Mouse (Mus musculus) liver, embryonic 16.5 days (tissue): ENCODE data around the gene Synpo2. TPM values are rescaled to one million over a fixed set of nuclear protein-coding genes. Genes with fewer than 3 reads are reported as not detected.

Experiments used
- ATAC-seq: fragments of 200-750 bp; cut with Nextera tagmentation; 2 replicates; pipeline ENCODE4 v1.8.0; 2017; ENCODE audit warnings: low read depth, mild to moderate bottlenecking, moderate number of reproducible peaks, moderate library complexity
- H3K27ac ChIP-seq: fragments of 300-500 bp; sonication (generic); 2 replicates; pipeline ENCODE4 v1.5.1; 2014; ENCODE audit warnings: mild to moderate bottlenecking, low read length
- H3K27me3 ChIP-seq: fragments of 300-500 bp; sonication (generic); 2 replicates; pipeline ENCODE4 v1.6.1; 2014; ENCODE audit warnings: low read depth, low read length, mixed read lengths; ENCODE audit not compliant: control insufficient read depth, insufficient read depth
- H3K36me3 ChIP-seq: fragments of 300-500 bp; sonication (generic); 2 replicates; pipeline ENCODE4 v1.6.1; 2014; ENCODE audit warnings: mild to moderate bottlenecking; ENCODE audit not compliant: control insufficient read depth, insufficient read depth
- H3K4me1 ChIP-seq: fragments of 300-500 bp; sonication (generic); 2 replicates; pipeline ENCODE4 v1.6.1; 2014; ENCODE audit warnings: low read depth, low read length, mixed read lengths; ENCODE audit not compliant: control insufficient read depth
- H3K4me2 ChIP-seq: fragments of 300-500 bp; sonication (generic); 2 replicates; pipeline ENCODE4 v1.6.1; 2014; ENCODE audit warnings: low read depth, low read length, mixed read lengths
- H3K4me3 ChIP-seq: fragments of 300-500 bp; sonication (generic); 2 replicates; pipeline ENCODE4 v1.5.1; 2014; ENCODE audit warnings: low read depth, mild to moderate bottlenecking, low read length
- H3K9ac ChIP-seq: fragments of 300-500 bp; sonication (generic); 2 replicates; pipeline ENCODE4 v1.6.1; 2014; ENCODE audit warnings: low read depth, low read length
- H3K9me3 ChIP-seq: fragments of 300-500 bp; sonication (generic); replicated peaks from 2 replicates; pipeline ENCODE4 v1.6.1; 2016; ENCODE audit warnings: low read length; ENCODE audit not compliant: control insufficient read depth
- WGBS: fragments of 180-500 bp; shearing (Covaris S2); extraction: QIAGEN DNeasy Blood & Tissue Kit; methylation state at CpG from one replicate; pipeline ENCODE4 v1.1.7; 2014; ENCODE audit not compliant: insufficient replicate concordance; 5-methylcytosine and 5-hydroxymethylcytosine counted together
- polyA plus RNA-seq: library from polyadenylated mRNA; unstranded; fragments of >200 nt; fragmentation: Nextera tagmentation; extraction: Ambion mirVana; gene quantifications from 2 replicates; pipeline ENCODE4 v1.2.1, GENCODE M21; 2015

Gene Synpo2
- polyA plus RNA-seq, result 0.14 and 0.48 TPM in 2 replicates

DNA sequence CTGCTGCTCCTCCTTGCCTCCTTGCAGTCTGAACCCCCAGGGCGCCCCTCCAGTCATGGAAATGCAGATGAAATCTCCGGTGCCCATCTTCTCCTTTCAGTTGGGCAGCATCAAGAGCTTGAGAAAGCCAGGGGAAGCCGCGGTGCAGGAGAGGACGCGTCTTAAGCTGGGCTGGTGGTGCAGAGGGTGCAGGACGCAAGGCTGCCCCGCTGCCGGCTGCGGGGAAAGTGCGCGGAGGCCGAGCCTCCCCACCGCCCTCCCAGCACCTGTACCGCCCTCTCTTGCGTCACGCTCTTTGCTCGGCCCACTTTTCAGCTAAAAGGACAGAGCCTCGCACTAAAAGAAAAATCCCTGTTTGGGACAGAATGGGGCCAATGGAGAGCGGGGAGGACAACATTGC is at the start of gene Synpo2:
TSS of gene Synpo2 (minus strand) at position 229 of the 400 bp plus-strand sequence.
- H3K9me3 ChIP-seq, result no peaks in the 10 kb centered on the region
- no peak within 1 kb of the TSS for H3K27ac ChIP-seq
- no peak within 1 kb of the TSS for H3K9ac ChIP-seq
- H3K4me3 ChIP-seq, result peak within 1 kb of the TSS; percentile 39
- H3K27me3 ChIP-seq, result peaks cover 5% of the 10 kb centered on the region
- H3K36me3 ChIP-seq, result no peaks in the 10 kb centered on the region
- no peaks in the 10 kb centered on the region; the same call in 1 of the 2 replicates for H3K4me1 ChIP-seq
- peak; percentile 32; the same call in 1 of the 2 replicates for ATAC-seq
- 1% methylated on average over 20 of the region's 20 CpGs for WGBS
- peak within 1 kb of the TSS; percentile 49 for H3K4me2 ChIP-seq

GRCm38 (mm10) chr3:123285649-123286048 is 49.7 kb upstream of the Synpo2 start:
- no peak for ATAC-seq
- H3K36me3 ChIP-seq, result no peaks in the 10 kb centered on the region
- H3K27ac ChIP-seq, result no peak overlapping the region

GRCm38 (mm10) chr3:123284284-123284683 is 48.3 kb upstream of the Synpo2 start:
- H3K4me2 ChIP-seq, result no peak overlapping the region
- 77% methylated on average over 5 of the region's 5 CpGs for WGBS
- no peak overlapping the region for H3K4me3 ChIP-seq
- H3K9me3 ChIP-seq, result no peaks in the 10 kb centered on the region
- H3K4me1 ChIP-seq, result no peaks in the 10 kb centered on the region
- no peak overlapping the region for H3K27ac ChIP-seq
- H3K27me3 ChIP-seq, result no peaks in the 10 kb centered on the region
- H3K36me3 ChIP-seq, result no peaks in the 10 kb centered on the region; the same call in 1 of the 2 replicates
- no peak overlapping the region for H3K9ac ChIP-seq
- no peak for ATAC-seq

More at GRCm38 (mm10) chr3:123285649-123286048, 49.7 kb upstream of the Synpo2 start:
- H3K27me3 ChIP-seq, result no peaks in the 10 kb centered on the region
- H3K4me1 ChIP-seq, result no peaks in the 10 kb centered on the region
- no peaks in the 10 kb centered on the region for H3K9me3 ChIP-seq
- H3K9ac ChIP-seq, result no peak overlapping the region
- H3K4me2 ChIP-seq, result no peak overlapping the region
- no peak overlapping the region for H3K4me3 ChIP-seq

DNA sequence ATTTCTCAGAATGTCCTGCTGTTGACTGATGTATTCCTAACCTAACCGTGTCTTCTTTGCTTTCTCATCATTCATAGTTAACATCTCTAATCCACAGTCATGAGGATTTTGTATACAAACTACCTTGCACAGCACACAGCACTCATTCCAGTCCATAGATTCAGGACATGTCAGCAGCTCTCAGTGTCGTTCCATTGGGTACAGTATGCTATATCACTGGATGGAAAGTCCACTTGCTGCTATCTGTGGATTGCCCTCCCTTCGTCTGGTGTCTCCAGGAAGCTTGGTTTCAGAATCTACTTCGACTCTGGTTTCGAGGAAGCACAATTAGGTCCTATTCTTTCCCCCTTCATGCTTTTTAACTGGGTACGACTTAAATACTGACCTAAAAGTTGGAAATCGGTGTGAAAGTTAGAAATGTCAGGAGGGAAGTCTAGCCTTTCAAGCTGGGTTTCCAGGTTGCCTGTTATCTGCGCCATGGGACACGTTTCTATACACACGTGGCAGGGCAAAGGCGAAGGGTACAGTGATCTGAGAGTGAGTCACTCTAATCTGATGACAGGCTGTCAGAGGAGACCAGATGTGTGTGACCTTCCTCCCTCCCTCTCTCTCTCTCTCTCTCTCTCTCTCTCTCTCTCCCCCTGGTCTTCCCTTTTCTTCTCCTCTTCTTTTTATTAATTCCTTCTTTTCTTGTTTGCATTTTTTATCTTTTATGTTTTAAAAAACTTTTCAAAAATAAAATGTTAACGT is 47.1 kb upstream of the Synpo2 start:
- no peaks in the 10 kb centered on the region for H3K4me1 ChIP-seq
- H3K27ac ChIP-seq, result no peak overlapping the region
- H3K9me3 ChIP-seq, result no peaks in the 10 kb centered on the region
- WGBS, result 52% methylated on average over 12 of the region's 12 CpGs
- no peak for ATAC-seq
- H3K9ac ChIP-seq, result no peak overlapping the region
- no peak overlapping the region for H3K4me3 ChIP-seq
- H3K36me3 ChIP-seq, result no peaks in the 10 kb centered on the region; the same call in 1 of the 2 replicates
- no peak overlapping the region for H3K4me2 ChIP-seq
- no peaks in the 10 kb centered on the region for H3K27me3 ChIP-seq

GRCm38 (mm10) chr3:123267741-123268201 is 31.8 kb upstream of the Synpo2 start:
- H3K27ac ChIP-seq, result peak overlapping the region; percentile 69
- ATAC-seq, result peak; percentile 58
- 1% methylated on average over 25 of the region's 25 CpGs for WGBS
- H3K4me3 ChIP-seq, result peak overlapping the region; percentile 63
- no peaks in the 10 kb centered on the region for H3K4me1 ChIP-seq
- no peaks in the 10 kb centered on the region for H3K36me3 ChIP-seq
- H3K9me3 ChIP-seq, result no peaks in the 10 kb centered on the region
- peak overlapping the region; percentile 63 for H3K9ac ChIP-seq
- H3K4me2 ChIP-seq, result peak overlapping the region; percentile 59
- H3K27me3 ChIP-seq, result peaks cover 7% of the 10 kb centered on the region

DNA sequence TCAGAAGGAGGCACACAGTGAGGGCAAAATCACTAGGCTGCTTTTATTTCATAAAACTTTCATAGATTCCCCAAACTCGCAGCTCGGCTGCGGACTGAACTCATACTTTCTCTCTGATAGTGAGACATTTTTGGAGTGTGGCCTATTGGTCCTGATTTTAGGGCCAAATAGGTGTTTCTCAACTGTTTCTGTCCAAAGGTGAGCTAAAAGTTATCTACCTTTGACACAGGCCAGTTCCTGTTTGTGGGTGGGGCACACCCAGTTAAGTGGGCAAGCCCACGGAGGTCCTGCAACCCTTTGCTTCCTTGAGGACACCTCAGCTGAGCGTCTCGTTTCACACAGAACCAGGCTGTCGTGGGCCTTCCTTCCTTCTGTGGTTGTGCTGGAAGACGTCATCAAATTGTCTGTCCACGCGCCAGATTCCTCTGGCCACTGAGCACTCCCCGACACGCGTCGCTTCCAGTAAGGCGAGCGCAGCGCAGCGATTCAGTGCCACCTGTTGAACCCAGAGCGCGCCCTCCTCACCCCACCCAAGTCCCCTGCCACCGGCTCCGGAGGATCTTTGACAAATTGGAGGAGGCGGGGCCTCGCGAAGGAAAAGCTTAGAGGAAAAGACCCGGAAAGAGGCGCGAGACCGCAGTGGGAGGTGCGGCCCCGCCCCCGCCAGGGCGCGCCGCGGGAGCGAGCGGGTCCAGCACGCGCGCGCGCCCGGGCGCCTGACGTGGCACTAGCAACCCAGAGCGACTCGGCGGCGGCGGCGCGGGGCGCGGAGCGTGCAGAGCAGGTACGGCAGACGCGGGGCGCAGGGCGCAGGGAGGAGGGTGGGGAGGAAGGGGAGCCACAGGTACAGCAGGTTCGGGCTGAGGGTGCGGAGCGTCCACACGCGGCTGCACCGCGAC is 31.1 kb upstream of the Synpo2 start, which contains the start of gene Sec24d:
TSS of gene Sec24d (plus strand) at position 703 of the 899 bp plus-strand sequence.
- Histone ChIP-seq H3K36me3 (no peaks in the 10 kb centered on the region), H3K4me3 (peak within 1 kb of the TSS; percentile 63), H3K9ac (peak within 1 kb of the TSS; percentile 63), H3K27me3 (peaks cover 7% of the 10 kb centered on the region), H3K4me2 (peak within 1 kb of the TSS; percentile 59), H3K4me1 (no peaks in the 10 kb centered on the region), H3K27ac (peak within 1 kb of the TSS; percentile 69), H3K9me3 (no peaks in the 10 kb centered on the region)
- peak; percentile 88 for ATAC-seq
- WGBS, result 2% methylated on average over 67 of the region's 68 CpGs

DNA sequence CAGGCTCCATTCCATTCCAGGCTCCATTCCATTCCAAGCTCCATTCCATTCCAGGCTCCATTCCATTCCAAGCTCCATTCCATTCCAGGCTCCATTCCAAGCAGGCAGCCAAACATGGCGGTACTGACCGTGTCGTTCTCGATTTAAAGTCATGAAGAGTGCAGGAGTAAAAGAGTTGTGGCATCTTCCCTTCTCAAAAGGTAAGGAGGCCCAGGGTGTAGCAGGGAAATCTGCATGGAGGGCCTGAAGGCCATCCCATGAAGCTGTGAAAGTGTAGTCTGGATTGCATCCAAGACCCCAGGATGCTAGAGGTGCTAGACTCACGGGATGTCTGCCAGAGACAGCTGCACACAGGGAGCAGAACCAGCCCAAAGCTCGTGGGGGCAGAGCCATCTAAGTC is 28.8 kb upstream of the Synpo2 start:
- H3K4me1 ChIP-seq, result no peaks in the 10 kb centered on the region
- H3K36me3 ChIP-seq, result no peaks in the 10 kb centered on the region
- peaks cover 7% of the 10 kb centered on the region for H3K27me3 ChIP-seq
- no peak overlapping the region for H3K27ac ChIP-seq
- WGBS, result 45% methylated on average over 6 of the region's 6 CpGs
- no peaks in the 10 kb centered on the region for H3K9me3 ChIP-seq
- no peak for ATAC-seq
- no peak overlapping the region for H3K4me3 ChIP-seq
- H3K9ac ChIP-seq, result no peak overlapping the region
- H3K4me2 ChIP-seq, result no peak overlapping the region

DNA sequence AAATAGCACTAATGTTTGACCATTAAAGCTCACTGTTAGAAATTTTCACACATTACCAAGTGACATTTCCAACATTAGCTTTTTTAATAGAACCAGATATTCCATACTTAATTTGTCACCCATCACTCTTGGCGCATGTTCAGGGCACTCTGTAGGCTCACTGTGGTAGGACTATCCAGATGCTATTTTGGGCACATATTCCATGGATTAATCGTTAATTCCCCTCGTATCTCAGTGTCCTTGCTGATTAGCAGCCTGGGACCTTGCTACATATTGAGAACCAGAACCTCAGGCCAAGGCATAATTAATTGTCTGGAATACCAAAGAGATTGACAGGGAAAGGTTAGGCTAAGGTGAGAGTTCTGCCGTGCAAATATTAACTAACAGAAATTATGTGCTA is 22.8 kb upstream of the Synpo2 start:
- WGBS, result 68% methylated on average over 4 of the region's 4 CpGs
- Histone ChIP-seq H3K9ac (no peak overlapping the region), H3K27ac (no peak overlapping the region), H3K9me3 (no peaks in the 10 kb centered on the region), H3K36me3 (no peaks in the 10 kb centered on the region), H3K4me3 (no peak overlapping the region), H3K4me2 (no peak overlapping the region), H3K4me1 (no peaks in the 10 kb centered on the region), H3K27me3 (no peaks in the 10 kb centered on the region)
- ATAC-seq, result no peak
